Mouse (Mus musculus) myocyte (in vitro differentiated cells): ENCODE data around the gene Nprl3. TPM values are rescaled to one million over a fixed set of nuclear protein-coding genes. Genes with fewer than 3 reads are reported as not detected.
A peak's percentile ranks its signal among the peaks of the same experiment; 100 is the strongest.

ENCODE experiments used
- H3K27me3 ChIP-seq: one replicate; pipeline ENCODE4 v1.6.1; 2011; ENCODE audit not compliant: control insufficient read depth, insufficient read depth, insufficient read length
- H3K36me3 ChIP-seq: one replicate; pipeline ENCODE4 v1.6.1; 2011; ENCODE audit not compliant: control insufficient read depth, insufficient read depth
- H3K4me2 ChIP-seq: one replicate; pipeline ENCODE4 v1.6.1; 2011; ENCODE audit warnings: low read depth, control low read depth
- H3K4me3 ChIP-seq: one replicate; pipeline ENCODE4 v1.5.1; 2011; ENCODE audit warnings: mild to moderate bottlenecking, control low read depth, moderate library complexity
- H3K79me2 ChIP-seq: one replicate; pipeline ENCODE4 v1.6.1; 2011; ENCODE audit not compliant: control insufficient read depth, insufficient read depth
- H3ac ChIP-seq: one replicate; pipeline ENCODE4 v1.6.1; 2011; ENCODE audit not compliant: control insufficient read depth, insufficient read length
- CEBPB ChIP-seq: IDR thresholded peaks from 2 replicates; pipeline ENCODE4 v1.6.1; 2011; ENCODE audit warnings: mild to moderate bottlenecking, moderate library complexity; ENCODE audit not compliant: poor library complexity, insufficient read depth, severe bottlenecking
- E2F4 ChIP-seq: IDR thresholded peaks from one replicate; pipeline ENCODE4 v1.6.1; 2011; ENCODE audit warnings: mild to moderate bottlenecking, control low read depth, moderate library complexity; ENCODE audit not compliant: insufficient read depth
- MAX ChIP-seq: IDR thresholded peaks from one replicate; pipeline ENCODE4 v1.6.1; 2011; ENCODE audit warnings: low read depth, mild to moderate bottlenecking, control low read depth
- MYOD1 ChIP-seq, 3 experiments: IDR thresholded peaks; one replicate each; pipeline ENCODE4 v1.6.1; 2011; ENCODE audit warnings: control low read depth in 2 of 3, low read depth in 2 of 3, mild to moderate bottlenecking in 2 of 3, moderate library complexity in 1 of 3; ENCODE audit not compliant: insufficient read length in 2 of 3, control insufficient read depth in 1 of 3
- MYOG ChIP-seq, 3 experiments: IDR thresholded peaks; one replicate each; pipeline ENCODE4 v1.6.1; 2011; ENCODE audit warnings: control low read depth in 2 of 3, low read depth in 2 of 3, mild to moderate bottlenecking in 2 of 3; ENCODE audit not compliant: insufficient read length in 2 of 3, control insufficient read depth in 1 of 3, insufficient read depth in 1 of 3
- POLR2A ChIP-seq: IDR thresholded peaks from one replicate; pipeline ENCODE4 v1.6.1; 2011; ENCODE audit warnings: low read depth, mild to moderate bottlenecking, control low read depth, moderate library complexity; ENCODE audit not compliant: insufficient read length
- POLR2AphosphoS2 ChIP-seq: IDR thresholded peaks from one replicate; pipeline ENCODE4 v1.6.1; 2011; ENCODE audit warnings: low read depth, control low read depth; ENCODE audit not compliant: insufficient read length
- REST ChIP-seq: IDR thresholded peaks from one replicate; pipeline ENCODE4 v1.6.1; 2011; ENCODE audit warnings: mild to moderate bottlenecking, control low read depth, moderate library complexity; ENCODE audit not compliant: insufficient read depth, insufficient read length
- SRF ChIP-seq: IDR thresholded peaks from one replicate; pipeline ENCODE4 v1.6.1; 2011; ENCODE audit warnings: low read depth; ENCODE audit not compliant: control insufficient read depth, insufficient read length
- TCF12 ChIP-seq: IDR thresholded peaks from one replicate; pipeline ENCODE4 v1.6.1; 2011; ENCODE audit warnings: mild to moderate bottlenecking, control low read depth; ENCODE audit not compliant: poor library complexity, insufficient read depth, severe bottlenecking
- TCF3 ChIP-seq: IDR thresholded peaks from one replicate; pipeline ENCODE4 v1.6.1; 2011; ENCODE audit warnings: low read depth, control low read depth; ENCODE audit not compliant: insufficient read length
- USF1 ChIP-seq: IDR thresholded peaks from one replicate; pipeline ENCODE4 v1.6.1; 2011; ENCODE audit warnings: low read depth, mild to moderate bottlenecking, control low read depth, moderate library complexity
- polyA plus RNA-seq: library from polyadenylated mRNA; unstranded; fragments of >200 nt; fragmentation: generic; extraction: Trizol; gene quantifications from one replicate; pipeline ENCODE4 v1.2.1, GENCODE M21; 2012; ENCODE audit warnings: missing spikeins

Gene Nprl3
- polyA plus RNA-seq, 1 experiment: 57.4 TPM

DNA sequence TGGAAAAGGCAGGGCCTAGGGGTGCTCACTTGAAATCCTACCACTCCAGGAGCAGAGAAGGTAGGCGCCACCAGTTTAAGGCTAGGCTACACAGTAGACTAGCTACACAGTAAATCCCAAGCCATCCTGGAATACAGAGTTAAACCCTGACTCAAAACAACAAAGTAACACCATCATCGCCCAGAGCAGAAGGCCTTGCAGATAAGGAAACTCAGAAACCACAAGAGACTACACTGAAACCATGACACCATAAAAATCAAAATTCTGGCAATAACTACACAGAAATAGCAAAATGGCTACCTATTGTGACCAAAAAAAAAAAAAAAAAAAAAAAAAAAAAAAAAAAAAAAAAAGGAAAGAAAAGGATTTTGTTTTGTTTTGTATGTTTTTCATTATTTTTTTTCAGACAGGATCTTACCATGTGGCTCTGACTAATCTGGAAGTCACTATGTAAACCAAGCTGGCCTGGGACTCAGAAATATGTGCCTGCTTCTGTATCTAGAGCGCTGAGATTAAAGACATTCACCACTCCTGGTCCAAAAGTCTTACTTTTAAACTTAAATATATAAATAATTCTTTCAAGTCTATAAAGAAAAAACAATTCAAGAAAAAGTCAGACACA, 2.3 kb downstream of the Nprl3 start:
- H3K27me3 ChIP-seq: no peaks in the 10 kb centered on the region
- H3K36me3 ChIP-seq: peaks cover 7% of the 10 kb centered on the region
- H3K79me2 ChIP-seq: peaks cover 28% of the 10 kb centered on the region
- TF ChIP-seq USF1 (no peak), E2F4 (no peak), MYOD1 (IDR thresholded peaks at IDR 0.05; ENCODE audit: control insufficient read depth in 1 of 3, insufficient read length in 2 of 3, low read depth in 2 of 3) (no peak)
- no peak overlapping the region for H3ac ChIP-seq
- peak overlapping the region; percentile 67 for H3K4me2 ChIP-seq
- no peak overlapping the region for H3K4me3 ChIP-seq

DNA sequence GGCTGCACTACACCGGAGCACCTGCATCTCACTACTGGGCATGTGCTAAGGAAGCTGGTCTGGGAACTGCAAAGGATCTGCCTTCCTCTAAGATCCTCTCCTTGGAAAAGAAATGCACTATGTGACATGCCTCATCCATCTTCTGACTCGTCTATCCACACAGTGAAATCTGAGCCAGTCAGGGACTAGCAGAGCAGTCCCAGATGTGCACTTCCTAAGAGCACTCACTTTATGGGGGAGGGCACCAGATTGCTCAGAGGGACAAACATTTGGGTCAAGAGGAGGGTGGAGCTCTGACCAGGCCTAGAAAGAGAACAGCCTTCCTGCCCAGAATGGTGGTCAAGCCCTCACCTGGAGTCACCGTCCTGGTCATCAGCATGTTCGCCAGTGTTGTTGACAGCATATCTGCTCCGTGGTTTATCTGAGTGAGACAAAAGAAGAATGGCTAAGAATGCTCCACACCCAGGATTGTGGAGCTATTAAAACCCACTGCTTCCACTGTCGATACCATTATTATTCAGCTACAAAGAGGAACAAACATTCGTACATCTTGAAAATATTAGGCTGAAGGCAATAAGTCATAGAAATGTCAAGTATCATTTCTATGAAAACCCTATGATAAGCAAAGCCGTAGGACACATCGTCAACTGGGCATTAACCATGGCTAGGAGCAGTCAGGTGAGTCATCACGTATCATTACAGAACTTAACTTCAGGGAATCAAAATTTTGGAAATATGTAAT, 4.7 kb downstream of the Nprl3 start:
- no peak overlapping the region for H3ac ChIP-seq
- no peak overlapping the region for H3K4me3 ChIP-seq
- no peaks in the 10 kb centered on the region for H3K27me3 ChIP-seq
- peaks cover 7% of the 10 kb centered on the region for H3K36me3 ChIP-seq
- H3K4me2 ChIP-seq: peak overlapping the region; percentile 66
- TF ChIP-seq CEBPB (no peak), USF1 (no peak), POLR2A (no peak)
- peaks cover 28% of the 10 kb centered on the region for H3K79me2 ChIP-seq

DNA sequence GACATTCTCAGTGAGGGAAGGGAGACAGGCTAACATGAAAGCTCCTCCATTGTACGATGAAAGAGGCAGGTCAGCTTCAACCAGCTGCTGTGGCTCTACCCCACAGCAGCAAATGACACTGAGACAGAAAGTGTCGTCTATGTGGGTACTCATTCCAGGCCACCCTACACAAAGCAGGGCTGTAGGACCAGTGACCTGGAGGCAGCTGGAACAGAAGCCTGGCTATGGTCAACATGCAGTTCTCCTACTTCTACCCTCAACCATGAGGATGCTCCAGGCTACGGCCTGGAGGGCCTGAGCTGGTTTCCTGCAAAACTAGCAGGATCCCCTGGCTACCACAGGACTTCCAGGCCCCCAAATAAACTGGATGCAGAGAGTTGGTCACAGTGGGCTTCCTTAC, 10.9 kb downstream of the Nprl3 start:
- Histone ChIP-seq H3K4me3 (no peak overlapping the region), H3K36me3 (peaks cover 22% of the 10 kb centered on the region), H3ac (no peak overlapping the region), H3K27me3 (no peaks in the 10 kb centered on the region), H3K4me2 (no peak overlapping the region), H3K79me2 (no peaks in the 10 kb centered on the region)
- TF ChIP-seq E2F4 (no peak), TCF12 (no peak), POLR2AphosphoS2 (no peak), POLR2A (no peak), MYOG (IDR thresholded peaks at IDR 0.05; ENCODE audit: control insufficient read depth in 1 of 3, insufficient read depth in 1 of 3, insufficient read length in 2 of 3, low read depth in 2 of 3) (no peak), TCF3 (no peak), REST (no peak), USF1 (no peak), SRF (no peak), CEBPB (no peak), MAX (no peak), MYOD1 (IDR thresholded peaks at IDR 0.05; ENCODE audit: control insufficient read depth in 1 of 3, insufficient read length in 2 of 3, low read depth in 2 of 3) (no peak)

DNA sequence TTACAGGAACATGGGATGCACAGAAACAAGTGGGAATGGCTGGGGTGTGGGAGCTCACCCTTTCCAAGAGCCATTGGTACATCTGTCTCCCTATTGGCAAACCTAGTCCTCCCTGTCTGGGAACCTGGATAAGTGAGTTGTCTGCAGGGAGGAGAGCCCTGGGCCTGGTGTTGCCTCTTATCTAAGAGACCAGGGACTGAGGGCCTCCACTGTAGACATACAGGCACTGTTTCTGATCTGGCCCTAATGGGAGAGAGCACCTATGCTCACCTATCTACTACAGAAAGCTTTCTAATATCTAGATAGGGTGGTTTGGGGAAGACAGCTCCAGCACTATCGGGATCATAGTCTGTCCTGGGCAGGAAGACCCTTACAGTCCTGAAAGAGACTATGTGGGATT, 11.4 kb downstream of the Nprl3 start:
- Histone ChIP-seq H3K36me3 (peaks cover 21% of the 10 kb centered on the region), H3K27me3 (no peaks in the 10 kb centered on the region), H3K4me3 (no peak overlapping the region), H3ac (no peak overlapping the region), H3K79me2 (no peaks in the 10 kb centered on the region), H3K4me2 (no peak overlapping the region)
- TF ChIP-seq USF1: no peak
- TF ChIP-seq MYOD1 (IDR thresholded peaks at IDR 0.05; ENCODE audit: control insufficient read depth in 1 of 3, insufficient read length in 2 of 3, low read depth in 2 of 3): no peak
- TF ChIP-seq CEBPB: no peak
- TF ChIP-seq MYOG (IDR thresholded peaks at IDR 0.05; ENCODE audit: control insufficient read depth in 1 of 3, insufficient read depth in 1 of 3, insufficient read length in 2 of 3, low read depth in 2 of 3): no peak
- TF ChIP-seq MAX: no peak
- TF ChIP-seq E2F4: no peak
- no peak for TF ChIP-seq TCF3
- TF ChIP-seq REST: no peak
- no peak for TF ChIP-seq POLR2A
- TF ChIP-seq TCF12: no peak
- TF ChIP-seq POLR2AphosphoS2: no peak
- TF ChIP-seq SRF: no peak

DNA sequence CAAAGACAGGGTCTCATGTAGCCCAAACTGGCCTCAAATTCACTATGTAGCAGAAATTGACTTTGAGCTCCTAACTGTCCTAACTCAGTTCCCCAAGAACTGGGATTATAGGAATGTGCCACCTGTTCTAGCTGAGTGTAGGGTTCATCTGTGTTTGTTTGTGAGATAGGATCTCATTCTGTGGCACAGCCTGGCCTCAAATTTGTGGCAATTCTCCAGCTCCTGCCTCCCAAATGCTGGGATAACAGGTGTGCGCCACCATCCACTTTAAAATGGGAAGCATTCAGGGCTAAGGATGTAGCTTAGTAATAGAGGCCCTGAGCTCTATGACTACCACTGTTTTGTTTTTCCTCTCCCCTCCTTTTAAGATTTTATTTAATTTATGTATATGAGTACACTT, 14.4 kb downstream of the Nprl3 start:
- TF ChIP-seq CEBPB (no peak), TCF12 (peak; percentile 41), MYOD1 (IDR thresholded peaks at IDR 0.05; ENCODE audit: control insufficient read depth in 1 of 3, insufficient read length in 2 of 3, low read depth in 2 of 3) (peak in 2 of 3 experiments; percentile 74 to 87), MYOG (IDR thresholded peaks at IDR 0.05; ENCODE audit: control insufficient read depth in 1 of 3, insufficient read depth in 1 of 3, insufficient read length in 2 of 3, low read depth in 2 of 3) (peak; percentile 22 to 77 (median 41)), SRF (no peak)
- Histone ChIP-seq H3K36me3 (peaks cover 31% of the 10 kb centered on the region), H3K79me2 (no peaks in the 10 kb centered on the region), H3ac (no peak overlapping the region), H3K4me2 (no peak overlapping the region), H3K4me3 (no peak overlapping the region), H3K27me3 (no peaks in the 10 kb centered on the region)
